Mouse (Mus musculus) CD4-positive helper T cell, adult 2 months (primary cell): ENCODE measurements around the gene Vamp9.

Source experiments
- DNase-seq: peaks from one replicate; pipeline ENCODE4 v3.0.0-alpha.2; 2012; ENCODE audit warnings: low read depth, missing footprints, low spot score

Vamp9 gene

DNA sequence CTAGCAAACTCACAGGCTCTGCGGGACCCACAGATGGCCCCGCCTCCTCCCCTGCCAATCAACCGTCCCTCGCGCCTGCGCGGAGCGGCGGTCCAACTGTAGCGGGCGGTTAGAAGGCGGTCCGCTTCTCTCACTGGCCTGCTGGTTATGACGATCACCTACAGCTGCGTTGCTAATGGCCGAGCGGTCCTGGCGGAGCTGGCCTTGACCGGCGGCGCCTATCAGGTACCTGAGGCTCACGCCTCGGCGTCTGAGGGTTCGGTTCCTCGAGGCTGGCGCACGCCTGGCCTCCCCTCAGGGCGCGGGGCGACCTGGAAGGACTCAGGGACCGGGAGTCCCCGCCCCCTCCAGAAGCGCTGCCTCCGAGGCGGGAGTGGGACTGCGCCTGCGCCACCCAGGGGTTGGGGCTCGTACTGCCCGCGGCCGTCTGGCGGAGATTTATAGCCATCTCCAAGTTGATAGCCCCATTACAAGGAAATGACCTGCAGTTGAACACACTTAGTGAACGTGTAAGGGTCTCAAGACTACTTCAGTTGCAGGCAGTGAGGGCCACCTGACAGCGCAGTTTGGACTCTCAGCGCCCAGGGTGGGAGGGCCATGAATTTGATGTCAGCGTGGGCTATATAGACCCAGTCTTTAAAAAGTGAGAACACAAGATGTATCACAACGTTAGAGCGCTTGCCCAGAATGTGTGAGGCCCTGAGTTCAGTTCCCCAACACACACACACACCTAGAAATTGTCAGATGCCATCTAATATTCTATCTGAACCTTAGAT is at the start of gene Vamp9:
Vamp9 (plus strand) TSS at position 74 of the 776 bp plus-strand sequence.
- DNase-seq, result peak; percentile 93

DNA sequence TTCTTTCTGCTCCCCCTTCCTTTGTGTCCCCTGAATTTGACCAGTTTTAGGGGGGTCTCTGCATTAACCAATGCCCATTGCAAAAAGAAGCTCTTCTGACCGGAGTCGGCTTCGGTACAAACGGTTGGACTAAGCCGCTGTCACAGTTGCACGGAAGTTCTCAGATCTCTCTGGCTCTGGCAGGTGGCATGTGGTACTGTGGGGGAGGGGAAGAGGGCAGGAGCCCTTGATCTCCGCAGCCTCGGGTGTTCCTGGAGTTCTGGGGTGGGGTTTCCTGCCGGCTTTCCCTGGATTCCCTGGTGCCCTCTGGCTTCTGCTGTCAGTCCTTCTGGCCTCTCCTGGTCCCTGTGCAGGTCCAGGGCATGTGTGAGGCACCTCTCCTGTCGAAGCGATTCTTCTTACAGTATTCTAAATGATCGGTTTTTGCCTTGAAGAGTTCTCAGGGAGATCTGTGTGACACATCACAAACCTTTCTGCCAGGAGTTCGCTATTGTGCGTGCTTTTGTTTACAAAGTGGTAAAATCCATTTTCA is 48.9 kb upstream of the Vamp9 start:
- DNase-seq, result no peak

DNA sequence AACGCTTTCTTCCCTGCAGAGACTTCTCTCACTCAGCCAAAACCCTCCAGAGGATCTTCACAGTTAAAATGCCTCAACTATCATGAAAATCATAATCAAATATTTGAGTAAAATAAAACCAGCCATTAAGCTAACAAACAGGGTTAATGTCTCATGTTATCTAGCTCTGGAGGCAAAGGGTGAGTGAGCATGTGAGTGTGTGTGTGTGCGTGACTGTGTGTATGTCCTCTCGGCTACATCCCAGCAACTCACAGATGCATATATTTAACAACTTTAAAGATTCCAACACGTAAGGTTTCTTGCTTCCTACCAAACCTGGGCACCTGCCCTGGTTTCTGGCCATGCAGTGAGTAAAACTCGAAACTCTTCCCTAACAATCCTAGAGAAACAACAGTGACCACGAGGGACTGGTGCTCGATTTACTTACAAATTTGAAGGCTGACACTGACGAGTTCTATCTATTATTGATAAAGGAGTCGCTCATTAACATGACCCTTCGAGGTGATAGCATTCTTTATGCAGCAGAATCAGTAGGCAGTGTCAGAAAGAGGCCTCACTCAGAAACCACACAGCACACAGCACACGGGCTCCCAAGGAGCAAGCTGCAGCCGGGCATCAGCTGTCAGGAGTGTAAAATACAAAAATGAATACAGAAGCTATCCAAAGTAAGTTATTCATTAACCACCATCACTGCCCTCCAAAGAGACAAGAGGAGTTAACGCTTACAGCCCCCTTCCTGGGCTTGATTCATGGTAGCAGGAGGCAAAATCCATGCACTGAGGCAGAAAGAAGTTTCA is 46.2 kb upstream of the Vamp9 start:
- no peak for DNase-seq

DNA sequence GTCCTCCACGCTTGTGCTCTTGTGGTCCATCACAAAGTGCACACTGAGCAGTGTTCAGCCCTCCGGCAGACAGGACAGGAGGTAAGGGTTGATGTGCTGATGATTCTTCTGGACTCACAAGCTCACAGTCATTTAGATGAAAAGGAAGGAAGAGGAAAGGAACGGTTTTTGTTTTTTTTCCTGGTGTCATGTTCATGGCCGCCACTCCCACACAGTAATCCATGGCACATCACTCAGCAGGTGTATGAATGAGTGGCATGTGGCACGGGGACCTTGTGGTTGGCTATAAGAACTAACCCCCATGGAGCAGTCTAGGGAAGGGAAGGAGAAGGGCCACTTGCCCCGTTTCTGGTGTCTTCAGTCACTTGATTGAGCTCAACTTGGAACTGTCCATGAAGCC is 44.2 kb upstream of the Vamp9 start:
- DNase-seq, result no peak

DNA sequence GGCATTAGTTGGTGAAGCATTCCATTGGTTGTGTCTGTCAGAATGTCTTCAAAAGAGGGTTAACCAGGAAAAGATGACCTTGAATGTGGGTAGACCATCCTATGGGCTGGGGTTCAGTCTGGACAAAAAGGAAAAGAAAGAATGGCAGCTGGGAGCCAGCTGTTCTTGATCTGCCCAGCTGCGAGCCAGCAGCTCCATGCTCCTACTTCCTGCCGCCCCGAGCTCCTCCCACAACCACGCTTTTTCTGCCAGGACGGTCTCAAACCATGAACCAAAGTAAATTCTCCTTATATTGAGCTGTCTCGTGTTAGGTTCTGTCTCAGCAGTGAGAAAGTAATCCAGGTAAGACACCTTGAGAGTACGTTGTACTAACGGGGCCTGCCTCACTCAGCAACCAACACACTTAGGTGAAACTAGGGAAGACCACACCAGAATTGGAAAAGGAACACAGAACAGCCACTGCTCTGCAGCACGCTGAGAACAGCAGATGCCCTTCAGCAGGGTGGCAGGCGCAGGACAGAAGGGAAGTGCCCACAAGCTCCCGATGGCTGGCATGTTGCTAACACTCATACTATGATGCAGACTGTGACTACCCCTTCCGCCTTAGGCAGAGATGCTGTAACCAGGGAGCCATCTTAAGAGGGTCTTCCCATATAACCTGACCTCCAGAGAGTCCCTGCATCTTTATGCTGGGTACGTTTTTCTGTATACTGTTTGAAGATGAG is 42.2 kb upstream of the Vamp9 start:
- DNase-seq, result no peak

DNA sequence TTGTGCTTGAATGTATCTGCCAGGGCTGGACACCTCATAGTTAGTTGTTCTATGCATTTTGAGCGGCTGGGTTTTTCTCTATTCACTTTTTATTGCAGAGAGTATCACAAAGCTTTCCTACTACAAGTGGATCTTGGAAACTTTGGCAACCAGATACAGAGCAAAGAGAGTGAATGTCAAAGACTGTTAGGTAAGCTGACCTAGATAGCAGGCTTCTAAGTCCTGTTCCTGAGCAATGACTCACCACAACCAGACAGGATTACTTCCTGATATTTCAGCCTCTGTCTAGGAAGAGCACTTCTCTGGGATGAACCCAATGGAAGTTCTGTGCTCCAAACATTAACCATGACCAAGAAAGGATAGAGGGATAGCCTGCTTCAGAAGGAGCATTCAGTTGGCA is 40.3 kb upstream of the Vamp9 start:
- no peak for DNase-seq

DNA sequence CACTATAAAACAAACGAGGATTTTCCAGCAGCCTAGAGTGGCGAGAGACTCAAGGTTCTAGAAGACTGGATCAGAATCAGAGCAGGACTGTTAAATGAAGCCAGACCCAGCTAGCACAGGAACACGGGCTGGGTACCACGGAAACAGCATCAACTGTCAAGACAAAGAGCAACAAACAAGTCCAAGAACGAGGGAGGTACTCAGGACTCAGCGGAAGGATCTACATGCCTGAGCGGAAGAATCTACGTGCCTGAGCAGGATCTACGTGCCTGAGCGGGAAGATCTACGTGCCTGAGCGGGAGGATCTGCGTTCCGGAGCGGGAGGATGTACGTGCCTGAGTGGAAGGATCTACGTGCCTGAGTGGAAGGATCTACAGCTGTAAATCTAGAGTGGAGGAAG is 37.8 kb upstream of the Vamp9 start:
- DNase-seq, result no peak

DNA sequence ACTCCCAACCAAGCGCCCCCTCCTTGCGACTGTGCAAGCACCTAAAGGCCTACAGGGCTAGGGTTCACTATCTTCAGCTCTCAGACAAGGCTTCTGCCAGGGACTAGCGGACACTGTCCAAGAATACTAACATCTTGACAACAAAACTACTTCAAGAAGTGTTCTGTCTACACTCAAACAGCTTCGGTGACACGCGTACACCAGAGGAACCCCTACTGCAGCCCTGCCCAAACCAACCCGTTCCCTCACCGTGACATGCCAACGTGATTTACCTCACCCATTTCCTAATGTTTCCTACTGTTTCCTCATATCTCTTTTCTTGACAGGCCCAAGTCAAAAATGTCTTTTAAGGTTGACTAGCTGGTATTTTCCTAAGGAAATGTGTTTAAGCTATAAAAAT is 37.1 kb upstream of the Vamp9 start:
- no peak for DNase-seq

DNA sequence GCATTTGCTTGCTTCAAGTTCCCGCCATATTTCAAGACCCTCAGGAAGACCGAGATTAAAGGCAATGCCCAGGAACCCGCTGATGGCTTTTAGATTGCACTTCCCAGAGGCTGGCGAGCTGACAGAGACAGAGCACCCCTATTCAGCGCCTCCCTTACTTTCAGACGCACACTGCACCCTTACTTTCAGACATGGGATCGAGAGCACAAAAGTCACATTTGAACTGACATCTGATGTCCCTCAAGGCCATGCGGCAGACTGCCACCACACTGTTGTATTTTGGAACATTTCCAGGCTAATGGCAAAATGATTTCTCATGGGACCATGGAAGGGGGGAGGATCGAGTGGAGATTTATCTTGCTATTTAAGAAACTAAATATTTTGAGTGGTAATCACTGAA is 28.5 kb upstream of the Vamp9 start:
- no peak for DNase-seq

DNA sequence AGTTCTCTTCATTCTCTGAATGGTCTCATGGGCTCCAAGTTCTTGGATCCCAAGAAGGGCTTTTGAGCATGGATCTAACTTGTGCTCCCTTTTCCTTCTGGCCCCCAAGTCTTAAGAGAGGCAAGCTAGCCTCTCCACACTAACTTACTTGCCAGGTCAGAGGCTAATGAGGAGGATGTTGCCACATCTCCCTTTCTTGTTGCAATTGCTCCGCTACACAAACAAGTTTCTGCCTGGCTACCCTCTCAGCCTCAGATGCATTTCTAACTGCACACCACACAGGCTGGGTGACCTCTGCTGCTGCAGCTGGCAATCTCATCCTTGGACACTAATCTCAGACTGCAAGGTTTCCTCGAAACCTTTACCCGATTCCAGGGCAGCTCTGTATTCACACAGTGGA is 23.6 kb upstream of the Vamp9 start:
- DNase-seq, result no peak

DNA sequence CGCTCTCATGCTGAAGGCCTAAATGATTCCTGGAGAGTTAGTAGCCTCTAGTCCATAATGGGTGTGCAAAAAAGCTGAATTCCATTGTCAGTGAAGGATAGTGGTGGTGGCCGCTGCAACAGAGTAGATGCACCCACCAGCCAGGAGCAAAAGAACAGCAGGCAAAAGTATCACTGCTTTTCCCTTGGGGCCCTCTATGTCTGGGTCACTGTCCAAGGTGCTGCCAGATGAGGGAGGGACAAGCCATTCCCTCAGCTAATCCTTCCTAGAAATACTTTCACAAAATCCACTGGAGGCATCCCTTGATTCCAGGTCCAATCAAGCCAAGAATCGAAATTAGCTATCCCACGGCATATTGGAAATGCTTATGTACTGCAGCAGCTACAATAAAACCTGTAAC is 22.0 kb upstream of the Vamp9 start:
- DNase-seq, result no peak

DNA sequence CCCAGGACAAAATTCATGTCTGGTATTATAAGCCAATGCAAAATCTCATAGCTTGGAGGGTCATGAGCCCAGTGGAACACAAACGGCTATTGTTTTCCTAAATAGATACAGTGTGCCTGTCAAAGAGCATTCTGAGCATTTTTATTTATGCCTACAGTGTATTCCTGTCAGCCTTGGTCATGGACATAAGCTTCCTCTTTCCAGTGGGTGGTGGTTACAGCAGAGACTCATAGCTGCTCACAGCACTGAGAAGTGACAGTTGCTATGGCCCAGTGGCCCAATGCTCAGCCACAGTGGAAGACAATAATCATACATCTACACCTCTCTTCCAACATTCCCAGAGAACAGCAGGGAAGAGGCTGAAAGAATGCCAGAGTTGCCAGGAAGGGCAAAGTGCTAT is 18.9 kb upstream of the Vamp9 start:
- no peak for DNase-seq

DNA sequence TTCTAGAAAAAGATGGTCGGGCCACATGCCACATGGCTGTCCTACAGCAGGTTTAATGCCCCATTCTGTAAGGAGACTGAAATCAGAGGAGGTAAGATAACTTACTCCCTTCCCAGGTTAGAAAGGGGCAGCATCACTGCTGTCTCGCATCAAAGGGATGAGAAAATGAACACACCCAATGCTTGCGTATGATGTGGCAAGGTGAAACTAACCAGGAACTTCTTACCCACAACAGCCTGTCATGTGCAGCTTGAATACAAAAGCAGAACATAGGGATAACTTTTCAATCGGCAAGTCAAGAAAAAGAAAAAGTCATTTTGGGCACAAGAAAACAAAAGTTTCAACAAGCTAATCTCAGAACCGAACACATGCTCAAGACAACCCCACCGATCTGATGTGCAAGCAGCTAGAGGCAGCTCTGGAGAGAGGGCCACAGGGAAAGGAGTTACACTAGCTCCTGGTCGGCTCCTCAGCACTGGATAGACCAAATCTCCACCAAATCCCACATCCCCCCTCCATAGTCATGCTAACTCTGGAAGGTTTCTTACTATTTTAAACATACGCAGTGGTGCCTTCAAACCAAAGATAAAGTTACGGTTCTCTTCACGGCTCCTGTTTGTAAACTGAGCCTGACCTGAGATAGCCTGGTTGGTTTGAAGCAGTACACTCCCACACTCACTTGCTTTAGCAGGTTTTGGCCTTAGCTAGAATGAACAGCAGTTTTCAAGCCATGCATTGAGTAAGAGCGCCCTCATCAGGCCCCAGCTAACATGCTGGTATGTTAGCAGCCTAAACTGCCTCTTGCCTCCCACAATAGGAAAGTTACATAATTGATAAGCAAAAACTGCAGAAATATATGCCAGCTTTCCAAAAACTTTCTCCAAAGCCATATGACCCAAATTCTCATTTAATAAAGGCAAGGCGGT is 14.3 kb upstream of the Vamp9 start:
- DNase-seq, result peak; percentile 41

DNA sequence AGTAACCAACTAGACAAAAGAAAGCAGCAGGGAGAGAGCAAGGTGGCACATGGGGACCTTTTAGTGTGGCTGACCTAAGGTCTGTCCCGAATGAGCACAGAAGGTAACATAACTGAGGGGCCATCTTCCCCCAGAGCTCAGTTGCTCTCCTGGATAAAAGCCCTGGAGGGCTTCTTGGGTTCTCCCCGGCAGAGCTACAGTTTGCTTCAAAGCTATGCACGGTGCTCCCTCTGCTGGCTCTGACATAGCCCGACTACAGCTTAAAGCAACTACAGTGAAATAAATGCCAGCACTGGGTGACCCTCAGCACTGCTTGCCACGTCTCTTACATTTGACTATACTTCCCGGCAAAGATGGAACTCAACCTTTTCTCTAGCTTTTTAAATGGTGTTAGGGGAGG is 6.0 kb upstream of the Vamp9 start:
- DNase-seq, result peak; percentile 28

DNA sequence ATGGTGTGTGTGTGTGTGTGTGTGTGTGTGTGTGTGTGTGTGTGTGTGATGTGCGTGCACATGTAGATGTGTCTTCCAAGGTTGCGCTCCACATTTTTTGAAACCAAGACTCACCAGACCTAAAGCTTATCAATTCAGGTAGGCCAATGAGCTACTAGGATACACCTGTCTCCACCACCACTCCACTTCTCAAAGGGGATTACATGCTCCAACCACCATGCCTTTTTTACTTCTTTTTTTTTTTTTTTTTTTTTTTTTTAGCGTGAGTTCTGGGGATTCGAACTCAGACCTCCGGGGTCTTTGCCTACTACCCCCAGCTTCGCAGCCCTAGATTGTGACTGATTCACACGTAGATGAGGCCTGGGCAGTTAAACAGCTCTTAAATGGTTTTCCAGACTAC is 323 bp upstream of the Vamp9 start:
- no peak for DNase-seq

DNA sequence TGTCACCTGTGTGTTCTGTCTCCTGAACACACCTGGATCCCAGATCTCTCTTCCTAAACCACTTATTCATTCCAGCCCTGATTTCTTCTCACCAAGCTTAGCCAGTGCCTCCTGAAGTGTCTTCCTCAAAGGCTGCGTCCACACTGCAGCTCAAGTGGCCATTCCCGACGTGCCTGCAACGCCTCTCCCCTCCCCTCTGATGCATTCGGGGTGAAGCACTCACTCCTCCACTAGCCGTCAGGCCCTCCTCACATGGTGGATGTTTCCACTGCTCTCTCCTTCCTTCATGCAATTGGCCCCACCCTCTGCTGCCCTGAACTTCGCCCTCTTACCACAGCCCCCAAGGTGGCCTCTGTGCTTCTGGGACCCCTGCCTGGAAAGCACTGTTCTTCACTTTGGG is 9.4 kb downstream of the Vamp9 start:
- DNase-seq, result no peak

DNA sequence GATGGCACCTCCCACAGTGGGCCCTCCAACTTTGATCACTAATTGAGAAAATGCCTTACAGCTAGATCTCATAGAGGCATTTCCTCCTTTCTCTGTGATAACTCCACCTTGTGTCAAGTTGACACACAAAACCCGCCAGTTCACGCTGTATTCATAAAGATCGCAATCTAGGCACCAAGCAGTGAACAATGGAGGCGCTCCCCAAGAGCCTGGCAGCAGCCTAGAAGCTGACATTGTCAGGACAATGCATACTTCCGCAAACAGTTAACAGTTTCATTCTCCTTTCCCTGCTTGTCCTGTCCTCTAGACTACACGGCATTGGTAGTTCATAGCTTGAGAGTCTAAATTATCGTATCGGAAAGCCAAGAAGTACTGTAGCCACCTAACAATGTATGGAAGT is 16.0 kb downstream of the Vamp9 start:
- DNase-seq, result no peak

DNA sequence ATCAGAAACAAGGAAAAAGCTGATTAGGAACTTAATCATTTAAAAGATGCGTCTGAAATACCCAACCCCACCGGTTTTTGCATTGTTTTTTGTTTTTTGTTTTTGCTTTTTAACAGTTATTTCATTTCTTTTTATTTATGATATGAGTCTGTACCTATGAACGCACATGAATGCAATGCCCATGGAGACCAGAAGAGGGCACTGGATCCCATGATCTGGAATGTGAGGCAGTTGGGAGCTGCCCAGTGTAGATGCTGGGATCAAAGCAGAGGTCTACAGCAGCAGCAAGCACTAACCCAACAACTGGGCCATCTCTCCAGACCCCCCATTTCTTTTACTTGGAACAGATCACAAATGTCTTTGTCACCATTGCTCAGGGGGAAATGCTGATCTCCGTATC is 21.9 kb downstream of the Vamp9 start:
- DNase-seq, result peak; percentile 52

DNA sequence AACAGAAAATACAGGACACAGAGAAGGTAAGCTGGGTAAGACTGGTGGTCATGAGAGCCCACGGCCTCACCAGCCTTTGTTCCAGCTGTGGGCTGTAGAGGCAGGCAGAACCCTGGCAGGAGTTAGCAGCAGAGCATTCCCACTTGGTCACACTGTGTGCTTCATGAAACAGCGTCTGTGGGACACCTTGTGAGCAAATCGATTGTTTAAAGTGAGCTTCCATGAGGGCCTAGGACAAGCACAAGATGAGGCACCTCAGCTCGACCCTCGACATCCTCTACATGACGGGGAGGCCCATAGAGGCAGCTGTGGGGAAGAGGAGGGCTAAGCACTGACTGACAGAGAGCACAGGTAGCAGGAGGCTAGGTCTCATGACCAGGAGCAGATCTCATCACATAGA is 25.9 kb downstream of the Vamp9 start:
- no peak for DNase-seq

DNA sequence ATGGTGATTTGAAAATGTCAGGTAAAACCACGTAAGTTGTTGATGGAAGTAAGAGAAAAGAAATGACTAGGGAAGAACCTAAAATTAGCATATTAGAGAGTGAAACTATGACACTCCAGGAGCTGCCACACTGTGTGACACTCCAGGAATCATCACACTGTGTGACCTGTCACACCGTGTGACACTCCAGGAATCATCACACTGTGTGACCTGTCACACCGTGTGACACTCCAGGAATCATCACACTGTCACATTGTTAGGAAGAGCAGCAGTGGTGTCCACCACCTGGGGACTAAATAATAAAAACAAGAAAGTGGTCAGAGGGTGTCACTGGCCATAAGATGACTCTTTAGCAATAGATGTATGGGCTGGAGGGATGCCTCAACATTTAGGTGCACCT is 33.4 kb downstream of the Vamp9 start:
- DNase-seq, result no peak

DNA sequence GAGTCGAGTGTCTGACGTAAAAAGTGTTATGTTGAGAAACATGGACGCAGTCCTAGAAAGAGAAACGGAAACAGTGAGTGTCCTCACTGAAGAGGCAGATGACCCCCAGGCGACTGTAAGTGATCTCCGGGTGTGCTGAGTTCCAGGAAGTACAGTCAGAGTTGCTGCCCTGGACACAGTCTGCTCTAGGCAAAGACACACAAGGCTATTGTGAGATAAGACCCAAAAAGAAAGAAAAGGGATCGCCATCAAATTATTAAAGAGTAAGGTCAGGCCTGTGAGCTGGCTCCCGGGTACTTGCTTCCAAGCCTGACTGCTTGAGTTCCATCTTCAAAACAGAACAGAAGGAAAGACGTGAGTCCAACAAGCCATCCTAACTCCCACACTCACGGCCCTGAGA is 35.2 kb downstream of the Vamp9 start:
- no peak for DNase-seq
